Mouse (Mus musculus): ENCODE results near the gene Kcnh2. TPM values are rescaled to one million over a fixed set of nuclear protein-coding genes. Genes with fewer than 3 reads are reported as not detected.
"Not testable (repeated sequence)": the region's sequence is repeated elsewhere in the genome, so short reads cannot be mapped to it uniquely, and the experiment has no call there.

Kcnh2 gene
- 0.35 and 0.68 TPM in 2 replicates for polyA plus RNA-seq (2015; fragmentation: Nextera tagmentation; extraction: Ambion mirVana)

- Histone ChIP-seq H3K4me2 (peak within 1 kb of the TSS; percentile 80), H3K9me3 (replicated peaks) (no peaks in the 10 kb centered on the region), H3K27ac (replicated peaks) (no peak within 1 kb of the TSS), H3K36me3 (replicated peaks) (no peaks in the 10 kb centered on the region), H3K27me3 (peaks cover 88% of the 10 kb centered on the region), H3K9ac (no peak within 1 kb of the TSS), H3K4me1 (replicated peaks) (peaks cover 46% of the 10 kb centered on the region), H3K4me3 (replicated peaks) (peak within 1 kb of the TSS; percentile 56)
- WGBS (ENCODE audit: insufficient replicate concordance), result under 1% methylated on average over 53 of the region's 53 CpGs
- peak; percentile 14; the same call in 1 of the 2 replicates for ATAC-seq (ENCODE audit: insufficient read depth)
Observed at GRCm38 (mm10) chr5:24351278-24351677, at the start of gene Kcnh2. Gene Kcnh2 (minus strand): TSS chr5:24351604.

- ATAC-seq (ENCODE audit: insufficient read depth), result no peak
- WGBS (ENCODE audit: insufficient replicate concordance), result 73% methylated on average over 11 of the region's 11 CpGs
- Histone ChIP-seq H3K27me3 (no peaks in the 10 kb centered on the region), H3K27ac (replicated peaks) (no peak overlapping the region), H3K9me3 (replicated peaks) (no peaks in the 10 kb centered on the region), H3K9ac (no peak overlapping the region), H3K4me3 (replicated peaks) (no peak overlapping the region), H3K4me2 (no peak overlapping the region), H3K4me1 (replicated peaks) (peaks cover 18% of the 10 kb centered on the region), H3K36me3 (replicated peaks) (peaks cover 16% of the 10 kb centered on the region)
Observed at GRCm38 (mm10) chr5:24400362-24400761, 49.0 kb upstream of the Kcnh2 start.

DNA sequence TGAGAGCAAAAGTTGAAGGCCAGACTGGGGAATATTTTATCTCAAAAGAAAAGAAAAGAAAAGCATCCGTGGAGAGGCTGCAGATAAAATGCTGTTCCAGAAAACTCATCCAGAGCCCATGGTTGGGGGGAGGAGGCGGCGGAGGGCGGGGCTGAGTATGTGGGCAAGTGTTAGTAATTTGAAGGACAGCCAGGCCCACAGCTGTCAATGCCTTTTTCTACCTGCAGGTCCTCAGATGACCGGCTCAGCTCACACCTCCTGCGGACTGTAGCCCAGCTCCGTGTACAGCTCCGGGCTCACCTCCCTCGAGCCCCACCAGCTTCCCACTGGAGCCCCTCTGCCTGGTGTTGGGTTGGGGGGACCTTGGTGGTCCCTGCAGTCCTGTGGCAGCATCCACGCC is 48.3 kb upstream of the Kcnh2 start:
- 81% methylated on average over 10 of the region's 10 CpGs for WGBS (ENCODE audit: insufficient replicate concordance)

DNA sequence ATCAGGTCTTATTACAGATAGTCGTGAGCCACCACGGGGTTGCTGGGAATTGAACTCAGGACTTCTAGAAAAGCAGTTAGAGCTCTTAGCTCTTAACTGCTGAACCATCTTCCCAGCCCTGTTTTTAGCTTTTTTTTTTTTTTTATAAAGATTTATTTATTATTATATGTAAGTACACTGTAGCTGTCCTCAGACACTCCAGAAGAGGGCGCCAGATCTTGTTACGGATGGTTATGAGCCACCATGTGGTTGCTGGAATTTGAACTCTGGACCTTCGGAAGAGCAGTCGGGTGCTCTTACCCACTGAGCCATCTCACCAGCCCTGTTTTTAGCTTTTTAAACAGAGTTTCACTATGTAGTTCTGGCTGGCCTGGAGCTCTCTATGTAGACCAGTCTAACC is 44.9 kb upstream of the Kcnh2 start:
- H3K36me3 ChIP-seq (replicated peaks); H3K9ac ChIP-seq; H3K27ac ChIP-seq (replicated peaks); H3K9me3 ChIP-seq (replicated peaks); H3K27me3 ChIP-seq; H3K4me2 ChIP-seq; ATAC-seq (ENCODE audit: insufficient read depth); H3K4me3 ChIP-seq (replicated peaks): not testable (repeated sequence)
- WGBS (ENCODE audit: insufficient replicate concordance), result 74% methylated on average over 6 of the region's 6 CpGs
- peaks cover 29% of the 10 kb centered on the region for H3K4me1 ChIP-seq (replicated peaks)

More for the DNA sequence above, 48.3 kb upstream of the Kcnh2 start:
- Histone ChIP-seq H3K4me1 (replicated peaks) (peaks cover 19% of the 10 kb centered on the region), H3K9ac (no peak overlapping the region), H3K4me2 (no peak overlapping the region), H3K9me3 (replicated peaks) (no peaks in the 10 kb centered on the region), H3K36me3 (replicated peaks) (peaks cover 16% of the 10 kb centered on the region), H3K27ac (replicated peaks) (no peak overlapping the region), H3K27me3 (no peaks in the 10 kb centered on the region), H3K4me3 (replicated peaks) (no peak overlapping the region)
- ATAC-seq (ENCODE audit: insufficient read depth), result no peak

DNA sequence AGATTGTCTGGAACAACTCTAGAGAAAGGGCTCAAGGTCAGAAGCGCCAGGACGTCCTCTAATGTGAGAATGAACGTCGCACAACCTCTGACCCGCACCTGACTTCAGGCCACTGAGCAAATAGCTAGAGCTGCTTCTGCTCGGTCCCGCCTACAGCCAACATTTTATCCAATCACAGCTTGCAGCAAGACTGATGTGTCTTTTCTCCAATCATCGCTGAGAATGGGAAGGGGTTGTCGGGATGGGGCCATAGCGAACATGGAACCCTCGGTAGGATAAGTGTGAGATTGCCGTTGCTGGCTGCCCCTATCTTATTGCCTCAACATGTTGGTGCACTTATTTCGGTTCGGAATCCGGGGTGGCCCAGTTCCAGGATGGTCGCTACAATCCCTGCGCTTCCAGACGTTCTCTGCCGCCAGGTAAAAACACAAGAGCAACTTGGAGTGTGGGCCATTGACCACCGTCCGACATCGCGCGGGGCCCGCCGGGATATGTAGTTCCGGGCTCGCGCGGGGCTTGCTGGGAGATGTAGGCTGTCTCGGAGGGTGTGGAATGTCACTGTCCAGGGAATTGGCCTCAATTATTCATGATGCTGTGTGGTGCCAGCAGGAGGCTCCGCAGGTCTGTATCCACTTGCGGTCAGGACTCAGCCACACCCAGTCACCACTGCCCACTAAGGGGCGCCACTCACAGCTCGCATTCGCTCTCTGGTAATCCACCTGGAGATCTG is 42.9 kb upstream of the Kcnh2 start:
- Histone ChIP-seq H3K9ac (peak overlapping the region; percentile 58), H3K36me3 (replicated peaks) (no peaks in the 10 kb centered on the region), H3K9me3 (replicated peaks) (no peaks in the 10 kb centered on the region), H3K27me3 (peaks cover under 1% of the 10 kb centered on the region; the same call in 1 of the 2 replicates), H3K4me1 (replicated peaks) (peaks cover 36% of the 10 kb centered on the region), H3K27ac (replicated peaks) (peak overlapping the region; percentile 78), H3K4me3 (replicated peaks) (peak overlapping the region; percentile 71), H3K4me2 (peak overlapping the region; percentile 77)
- ATAC-seq (ENCODE audit: insufficient read depth), result peak; percentile 96
- WGBS (ENCODE audit: insufficient replicate concordance), result 1% methylated on average over 36 of the region's 36 CpGs

DNA sequence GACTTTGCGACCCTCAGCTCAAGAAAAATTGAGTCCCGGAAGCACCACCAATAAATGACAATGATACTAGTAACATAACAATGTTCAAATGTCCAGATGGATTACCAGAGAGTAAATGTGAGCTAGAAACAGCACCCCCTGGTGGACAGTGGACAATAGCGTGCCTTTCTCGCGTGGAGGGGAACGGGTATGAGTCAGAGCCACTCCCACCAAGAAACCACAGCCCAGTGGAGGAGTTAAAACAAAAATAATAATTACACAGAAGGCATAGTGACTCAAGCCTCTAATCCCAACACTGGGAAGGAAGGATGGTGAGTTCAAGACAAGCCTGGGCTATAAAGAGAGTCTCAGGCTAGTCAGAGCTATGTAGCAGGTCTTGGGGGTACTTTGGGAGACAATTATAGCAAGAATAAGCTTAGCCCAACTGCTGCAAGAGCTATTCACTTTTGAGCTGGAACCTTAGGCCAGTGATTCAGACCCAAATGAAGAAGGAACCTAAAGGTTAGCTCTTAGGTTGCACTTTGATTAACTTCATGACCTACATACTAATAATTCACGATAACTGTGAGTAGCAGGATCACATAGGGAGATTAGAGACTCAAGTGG is 42.1 kb upstream of the Kcnh2 start, which contains the start of gene Abcb8:
Abcb8 (plus strand) TSS at position 272 of the 606 bp plus-strand sequence.
- H3K4me2 ChIP-seq, result peak within 1 kb of the TSS; percentile 77
- peaks cover 42% of the 10 kb centered on the region for H3K4me1 ChIP-seq (replicated peaks)
- H3K4me3 ChIP-seq (replicated peaks), result peak within 1 kb of the TSS; percentile 71
- no peaks in the 10 kb centered on the region for H3K9me3 ChIP-seq (replicated peaks)
- ATAC-seq (ENCODE audit: insufficient read depth), result no peak
- peak within 1 kb of the TSS; percentile 58 for H3K9ac ChIP-seq
- 12% methylated on average over 7 of the region's 7 CpGs for WGBS (ENCODE audit: insufficient replicate concordance)
- H3K27me3 ChIP-seq, result peaks cover 8% of the 10 kb centered on the region
- H3K36me3 ChIP-seq (replicated peaks), result no peaks in the 10 kb centered on the region
- H3K27ac ChIP-seq (replicated peaks), result peak within 1 kb of the TSS; percentile 78

DNA sequence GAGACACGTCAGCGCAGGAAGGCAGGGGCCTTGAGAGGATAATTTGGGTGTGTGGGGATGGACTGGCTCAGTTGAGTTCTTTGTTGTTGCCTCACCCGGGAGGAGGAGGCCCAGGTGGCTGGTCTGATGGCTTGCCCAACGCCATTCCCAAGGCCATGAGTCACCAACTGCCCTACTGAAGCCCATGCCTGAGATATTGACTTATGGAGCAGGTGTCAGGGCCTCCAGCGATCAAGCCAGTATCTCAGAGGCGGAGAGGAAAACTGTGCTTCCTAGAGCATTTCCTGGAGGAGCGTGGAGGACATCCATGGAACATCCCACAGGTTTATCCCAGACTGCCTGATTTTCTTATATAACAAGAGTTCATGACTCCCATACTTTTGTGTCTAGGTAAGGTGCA is 41.3 kb upstream of the Kcnh2 start:
- no peak for ATAC-seq (ENCODE audit: insufficient read depth)
- no peaks in the 10 kb centered on the region for H3K9me3 ChIP-seq (replicated peaks)
- peaks cover 16% of the 10 kb centered on the region for H3K27me3 ChIP-seq
- no peak overlapping the region for H3K4me2 ChIP-seq
- H3K9ac ChIP-seq, result no peak overlapping the region
- no peak overlapping the region for H3K4me3 ChIP-seq (replicated peaks)
- no peak overlapping the region for H3K27ac ChIP-seq (replicated peaks)
- WGBS (ENCODE audit: insufficient replicate concordance), result 65% methylated on average over 7 of the region's 7 CpGs
- H3K36me3 ChIP-seq (replicated peaks), result no peaks in the 10 kb centered on the region
- peaks cover 48% of the 10 kb centered on the region for H3K4me1 ChIP-seq (replicated peaks)

- Histone ChIP-seq H3K27ac (replicated peaks) (no peak within 1 kb of the TSS), H3K4me1 (replicated peaks) (peaks cover 54% of the 10 kb centered on the region)
- WGBS (ENCODE audit: insufficient replicate concordance), result 74% methylated on average over 7 of the region's 7 CpGs
Observed at GRCm38 (mm10) chr5:24391864-24392263, 40.5 kb upstream of the Kcnh2 start, which contains the start of gene Atg9b. Gene Atg9b (minus strand): TSS chr5:24392143.

DNA sequence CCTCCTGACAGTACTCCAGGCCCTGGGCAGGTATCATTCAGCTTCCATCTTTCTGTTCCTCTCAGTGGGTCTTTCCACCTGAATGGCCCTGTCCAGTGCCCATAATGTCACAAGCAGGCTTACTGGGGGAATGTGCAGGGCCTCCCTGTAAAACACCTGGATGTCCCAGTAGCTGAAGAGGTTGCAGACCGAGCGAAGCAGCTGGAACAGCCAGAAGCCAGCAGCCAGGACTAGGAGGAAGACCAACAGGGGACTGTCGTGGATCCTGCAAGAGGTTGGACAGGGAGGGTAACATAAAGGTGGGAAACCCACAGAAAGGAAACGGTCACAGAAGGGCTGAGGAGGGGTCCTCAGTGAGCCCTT is 38.2 kb upstream of the Kcnh2 start:
- no peak overlapping the region for H3K4me3 ChIP-seq (replicated peaks)
- no peak overlapping the region for H3K27ac ChIP-seq (replicated peaks)
- ATAC-seq (ENCODE audit: insufficient read depth), result no peak
- H3K4me2 ChIP-seq, result no peak overlapping the region
- no peaks in the 10 kb centered on the region for H3K36me3 ChIP-seq (replicated peaks)
- 64% methylated on average over 4 of the region's 4 CpGs for WGBS (ENCODE audit: insufficient replicate concordance)
- no peaks in the 10 kb centered on the region for H3K9me3 ChIP-seq (replicated peaks)
- peaks cover 45% of the 10 kb centered on the region for H3K4me1 ChIP-seq (replicated peaks)
- H3K27me3 ChIP-seq, result peaks cover 47% of the 10 kb centered on the region
- H3K9ac ChIP-seq, result no peak overlapping the region

More at GRCm38 (mm10) chr5:24391864-24392263, 40.5 kb upstream of the Kcnh2 start, which contains the start of gene Atg9b:
- Histone ChIP-seq H3K9ac (no peak within 1 kb of the TSS), H3K36me3 (replicated peaks) (no peaks in the 10 kb centered on the region), H3K9me3 (replicated peaks) (no peaks in the 10 kb centered on the region), H3K27me3 (peaks cover 25% of the 10 kb centered on the region), H3K4me2 (no peak within 1 kb of the TSS), H3K4me3 (replicated peaks) (no peak within 1 kb of the TSS)
- no peak for ATAC-seq (ENCODE audit: insufficient read depth)

GRCm38 (mm10) chr5:24389011-24389657 is 37.7 kb upstream of the Kcnh2 start:
- no peak overlapping the region for H3K27ac ChIP-seq (replicated peaks)
- WGBS (ENCODE audit: insufficient replicate concordance), result 43% methylated on average over 7 of the region's 7 CpGs
- peaks cover 50% of the 10 kb centered on the region for H3K27me3 ChIP-seq
- H3K4me2 ChIP-seq, result no peak overlapping the region; the same call in 1 of the 2 replicates
- H3K4me1 ChIP-seq (replicated peaks), result peaks cover 49% of the 10 kb centered on the region
- H3K9me3 ChIP-seq (replicated peaks), result no peaks in the 10 kb centered on the region
- H3K4me3 ChIP-seq (replicated peaks), result no peak overlapping the region
- no peak for ATAC-seq (ENCODE audit: insufficient read depth)
- no peaks in the 10 kb centered on the region for H3K36me3 ChIP-seq (replicated peaks)
- H3K9ac ChIP-seq, result no peak overlapping the region

All from liver, embryonic 15.5 days (tissue).